Mouse (Mus musculus) left cerebral cortex, postnatal 25 days (tissue): ENCODE measurements around the gene Mypn. TPM values are rescaled to one million over a fixed set of nuclear protein-coding genes. Genes with fewer than 3 reads are reported as not detected.

Source experiments
- DNase-seq, 2 experiments: peaks; one replicate each; pipeline ENCODE4 v3.0.0; 2022; ENCODE audit warnings: low spot score in 2 of 2, mixed read lengths in 1 of 2
- intact Hi-C: fragments of 180-260 bp; cut with DNase I; formaldehyde crosslinking; loops from one replicate; pipeline ENCODE4 v1.15.1; 2025
- total RNA-seq, 2 experiments: library from RNA; stranded (reverse); gene quantifications; 2 replicates each; pipeline ENCODE4 v1.2.3; 2021

Gene Mypn
- total RNA-seq, 2 experiments from 2014 or later = 2.8 to 3.8 TPM

DNA sequence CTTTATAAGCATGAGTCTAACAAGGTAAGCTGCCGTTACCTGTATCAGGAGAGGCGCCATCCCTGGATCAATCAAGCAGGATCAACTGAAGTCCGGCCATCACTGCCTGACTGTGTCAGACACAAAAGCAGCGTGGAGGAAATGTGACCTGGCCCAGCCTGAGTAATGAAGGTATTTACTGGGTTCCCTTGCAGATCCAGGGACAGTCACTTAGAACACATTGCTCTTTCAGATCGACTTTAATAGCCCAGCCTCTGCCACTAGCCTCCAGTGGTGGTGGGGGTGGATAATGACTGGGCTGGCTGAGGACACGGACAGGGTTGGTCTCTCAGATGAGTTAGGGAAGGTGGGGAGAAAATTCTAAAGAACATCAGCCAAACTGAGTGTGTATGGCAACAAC, 5.1 kb upstream of the Mypn start:
- intact Hi-C loops = no loop called here
- DNase-seq = no peak

GRCm38 (mm10) chr10:63203002-63203401, 750 bp downstream of the Mypn start:
- no peak for DNase-seq
- intact Hi-C loops = no loop called here

DNA sequence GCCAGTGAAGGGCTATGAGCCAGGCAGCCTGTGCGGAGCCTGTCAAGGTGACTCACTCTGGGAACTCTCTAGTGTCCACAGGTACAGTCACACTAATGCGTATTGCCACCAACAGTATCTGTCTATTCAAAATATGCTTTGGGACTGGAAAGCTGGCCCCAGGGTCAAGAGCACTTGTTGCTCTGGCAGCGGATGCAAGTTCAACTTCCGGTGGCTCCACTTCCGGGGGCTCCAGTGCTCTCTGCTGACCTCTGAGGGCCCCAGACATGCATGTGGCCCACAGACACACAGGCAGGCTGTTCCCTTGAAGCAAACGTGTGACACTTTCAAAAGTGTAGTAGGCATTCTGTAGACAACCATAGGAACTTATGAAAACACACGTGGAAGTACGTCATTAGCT, 2.2 kb downstream of the Mypn start:
- DNase-seq = no peak
- intact Hi-C loops = no loop called here

- no peak for DNase-seq
- intact Hi-C loops = no loop called here
These were observed 4.7 kb downstream of the Mypn start for GRCm38 (mm10) chr10:63199008-63199407.

DNA sequence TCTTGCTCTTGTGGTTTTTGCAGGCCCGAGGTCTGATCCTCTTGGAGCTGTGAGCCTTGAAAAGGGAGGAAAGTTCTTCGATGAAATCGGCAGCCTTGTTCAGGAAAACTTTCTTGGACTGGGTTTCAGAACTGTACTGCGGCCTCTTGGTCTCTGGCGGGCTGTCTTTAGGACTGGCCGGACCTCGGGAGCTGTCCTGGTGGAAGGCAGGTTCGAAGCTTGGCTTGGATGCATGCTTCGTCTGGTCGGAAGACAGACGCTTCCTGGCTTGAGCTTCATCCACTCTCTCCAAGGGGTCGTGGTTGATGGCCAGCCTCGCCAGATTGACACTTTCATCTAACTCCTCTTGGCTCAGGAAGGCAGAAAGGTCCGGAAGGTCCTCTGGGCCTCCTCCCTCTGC, 11.0 kb downstream of the Mypn start:
- DNase-seq = no peak
- intact Hi-C loops = no loop called here

DNA sequence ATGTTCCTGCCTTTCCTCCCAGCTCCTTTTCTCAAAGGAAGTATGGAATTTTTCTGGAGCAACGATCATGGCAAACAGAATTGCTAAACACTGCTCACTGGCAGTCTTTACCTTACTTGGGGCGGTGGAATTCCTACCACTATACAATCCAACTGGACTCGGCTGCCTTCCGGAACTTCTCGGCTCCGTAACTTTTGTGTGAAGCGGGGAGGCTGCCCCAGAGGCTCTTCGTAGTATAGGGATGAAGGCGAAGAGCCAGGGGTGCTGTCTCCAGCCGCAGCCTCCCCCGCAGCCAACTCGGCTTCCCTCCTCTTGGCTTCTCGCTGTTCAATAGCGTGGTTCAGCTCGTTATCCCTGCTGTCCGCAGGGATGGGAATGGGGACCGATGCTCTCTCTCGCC, 11.5 kb downstream of the Mypn start:
- no peak for DNase-seq
- intact Hi-C loops = no loop called here

DNA sequence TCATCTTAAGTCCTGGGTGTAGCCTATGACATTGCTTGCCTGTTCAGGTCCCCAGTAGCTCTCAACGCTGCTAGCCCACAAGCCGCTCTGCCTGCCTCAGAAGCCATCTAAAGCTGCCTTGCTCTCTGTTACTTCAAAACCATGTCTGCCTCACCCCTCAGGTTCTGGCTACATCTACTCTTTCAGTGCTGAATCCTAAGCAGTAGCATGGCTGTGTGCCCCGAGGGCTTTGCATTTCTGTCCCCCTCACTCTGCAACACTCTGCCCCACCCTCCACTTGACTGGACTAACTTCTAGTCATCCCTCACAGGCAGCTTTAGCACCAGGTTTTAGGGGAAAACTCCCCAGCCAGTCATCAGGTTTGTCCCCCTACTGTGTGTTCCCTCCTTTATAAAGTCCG, 19.3 kb downstream of the Mypn start:
- no peak for DNase-seq
- intact Hi-C loops = no loop called here

GRCm38 (mm10) chr10:63182177-63182768, 21.5 kb downstream of the Mypn start:
- intact Hi-C loops = no loop called here
- no peak for DNase-seq

GRCm38 (mm10) chr10:63181166-63181565, 22.6 kb downstream of the Mypn start:
- intact Hi-C loops = no loop called here
- no peak for DNase-seq

GRCm38 (mm10) chr10:63179524-63179923, 24.2 kb downstream of the Mypn start:
- DNase-seq = no peak
- intact Hi-C loops = no loop called here

DNA sequence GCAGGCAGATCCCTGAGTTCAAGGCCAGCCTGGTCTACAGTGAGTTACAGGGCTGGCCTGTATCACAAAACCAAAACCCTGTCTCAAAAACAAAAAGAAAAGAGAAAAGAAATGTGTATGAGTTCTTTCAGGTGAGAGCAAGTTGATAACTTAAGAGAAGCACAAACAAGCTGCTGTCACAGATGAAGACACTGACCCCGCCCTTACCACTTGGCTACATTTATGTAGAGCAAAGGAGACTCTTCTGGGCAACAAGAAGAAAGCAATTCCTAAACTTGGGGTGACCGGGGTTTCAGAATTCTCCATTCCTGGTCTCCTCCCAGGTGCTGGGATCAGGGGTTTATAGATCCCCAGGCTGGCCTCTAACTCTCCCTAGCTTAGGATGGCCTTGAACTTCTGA, 25.4 kb downstream of the Mypn start:
- intact Hi-C loops = no loop called here
- no peak for DNase-seq

DNA sequence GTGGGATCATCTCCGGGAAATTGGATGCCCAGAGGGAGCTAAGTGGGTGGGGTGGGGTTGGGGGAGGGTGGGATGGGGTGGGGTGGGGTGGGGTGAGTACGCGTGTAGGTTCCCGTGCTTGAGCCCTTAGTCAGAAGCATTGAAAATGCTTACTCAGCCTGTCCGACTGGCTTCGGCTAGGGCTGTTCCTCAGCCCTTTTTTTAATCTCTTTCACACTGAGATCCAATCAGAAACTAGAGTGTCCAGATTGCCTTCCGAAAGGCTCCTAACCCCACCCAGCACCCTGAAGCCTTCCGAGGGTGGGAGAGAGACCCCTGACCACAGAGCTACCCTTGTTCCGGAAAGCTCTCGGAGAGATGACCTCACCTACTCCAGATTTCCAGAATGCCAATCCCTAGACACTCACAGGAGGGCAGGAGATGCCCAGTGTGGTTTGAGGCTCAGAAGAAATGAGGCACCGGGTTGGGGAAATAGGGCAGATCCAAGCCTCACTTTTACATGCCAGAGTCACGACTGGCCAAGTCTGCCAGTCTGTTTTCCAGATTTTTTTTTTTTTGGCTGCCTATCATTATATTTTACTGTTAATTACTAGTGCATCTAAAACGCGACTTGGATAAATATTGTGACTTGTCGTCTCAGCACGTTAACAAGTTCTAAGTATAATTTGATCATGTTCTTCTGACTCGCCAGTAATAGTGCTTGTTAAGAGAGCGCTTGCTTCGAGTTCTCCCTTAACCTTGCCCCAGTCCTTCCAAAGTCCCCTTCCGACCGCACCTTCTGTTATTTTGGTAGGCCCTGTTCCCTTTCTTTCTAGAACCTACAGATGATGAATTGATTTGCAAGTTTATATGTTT, 26.2 kb downstream of the Mypn start:
- no peak for DNase-seq
- intact Hi-C loops = no loop called here

- intact Hi-C loops = no loop called here
These were observed 27.3 kb downstream of the Mypn start for GRCm38 (mm10) chr10:63176471-63176931.

GRCm38 (mm10) chr10:63172089-63172488, 31.7 kb downstream of the Mypn start:
- no peak for DNase-seq
- intact Hi-C loops = no loop called here

More at GRCm38 (mm10) chr10:63176471-63176931, 27.3 kb downstream of the Mypn start:
- DNase-seq = no peak

DNA sequence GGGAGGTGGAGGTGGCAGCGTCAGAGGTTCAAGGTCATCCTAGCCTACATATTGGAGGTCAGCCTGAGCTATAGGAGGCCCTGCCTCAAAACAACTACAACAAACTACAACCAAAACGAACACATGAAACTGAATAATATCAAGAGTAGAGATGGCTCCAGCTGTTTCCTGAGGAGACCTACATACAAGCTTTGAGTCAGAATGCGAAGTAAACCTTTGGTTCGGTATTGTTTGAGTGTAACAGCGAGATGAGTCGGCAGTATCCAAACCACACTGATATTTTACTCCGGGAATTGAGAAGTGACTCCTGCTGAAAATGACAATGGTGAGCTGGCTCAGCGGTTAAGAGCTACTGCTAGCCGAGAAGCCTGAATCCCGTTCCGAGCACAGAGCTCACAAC, 34.2 kb downstream of the Mypn start:
- intact Hi-C loops = no loop called here
- no peak for DNase-seq

DNA sequence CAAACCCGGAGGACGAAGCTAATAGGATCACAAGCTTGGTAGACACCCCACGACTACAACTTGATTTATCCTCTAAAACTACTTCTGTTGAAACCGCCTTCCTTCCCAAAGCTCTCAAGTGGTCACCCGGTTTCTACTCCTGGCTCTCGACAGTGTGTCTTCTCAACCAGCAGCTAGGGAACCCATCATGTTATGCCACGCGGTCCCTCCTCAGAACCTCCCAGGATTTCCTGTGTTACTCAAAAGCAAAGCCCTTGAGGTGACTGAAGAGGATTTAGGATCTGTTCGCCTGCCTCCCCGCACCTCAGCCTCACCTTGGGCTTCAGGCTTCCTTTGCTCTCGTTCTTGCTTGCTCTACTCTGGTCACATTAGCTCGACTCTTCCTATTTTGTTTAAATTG, 35.6 kb downstream of the Mypn start:
- intact Hi-C loops = no loop called here
- DNase-seq = no peak

- intact Hi-C loops = no loop called here
These were observed 36.3 kb downstream of the Mypn start for GRCm38 (mm10) chr10:63167241-63167995.

DNA sequence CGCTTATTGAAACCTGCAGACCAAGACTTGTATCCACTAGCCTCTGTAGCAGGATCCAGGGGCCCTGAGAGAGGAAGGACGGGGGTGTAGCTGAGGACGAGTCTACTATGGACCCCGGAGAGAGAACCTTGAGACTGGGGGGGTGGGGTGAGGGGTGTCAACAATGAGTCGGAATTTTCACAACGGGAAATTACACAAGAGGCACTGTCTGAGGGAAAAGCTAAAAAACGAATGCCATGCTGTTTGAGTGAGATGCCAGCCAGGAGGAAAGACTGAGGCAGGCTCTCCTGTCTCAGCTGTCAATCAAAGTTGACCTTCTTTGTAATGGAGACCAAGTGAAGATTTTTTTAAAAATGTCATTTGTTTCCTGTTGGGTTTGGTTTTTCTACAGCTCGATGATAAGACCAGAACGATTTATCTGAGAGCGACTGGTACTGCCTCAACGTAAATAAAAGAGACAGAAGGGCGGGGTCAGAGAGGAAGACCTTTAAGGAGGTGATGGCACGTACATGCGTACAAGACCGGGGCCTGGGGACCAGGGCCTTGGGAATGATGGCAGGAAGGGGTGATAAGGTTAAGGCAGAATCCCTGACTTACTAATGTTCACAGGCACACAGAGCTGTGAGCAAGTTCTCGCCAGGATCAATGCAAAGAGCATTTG, 37.9 kb downstream of the Mypn start:
- DNase-seq = no peak
- intact Hi-C loops = no loop called here

More at GRCm38 (mm10) chr10:63167241-63167995, 36.3 kb downstream of the Mypn start:
- DNase-seq = peak in 1 of 2 experiments; percentile 45

- intact Hi-C loops = no loop called here
- peak in 1 of 2 experiments; percentile 21 for DNase-seq
These were observed 42.5 kb downstream of the Mypn start for GRCm38 (mm10) chr10:63161240-63161639.

DNA sequence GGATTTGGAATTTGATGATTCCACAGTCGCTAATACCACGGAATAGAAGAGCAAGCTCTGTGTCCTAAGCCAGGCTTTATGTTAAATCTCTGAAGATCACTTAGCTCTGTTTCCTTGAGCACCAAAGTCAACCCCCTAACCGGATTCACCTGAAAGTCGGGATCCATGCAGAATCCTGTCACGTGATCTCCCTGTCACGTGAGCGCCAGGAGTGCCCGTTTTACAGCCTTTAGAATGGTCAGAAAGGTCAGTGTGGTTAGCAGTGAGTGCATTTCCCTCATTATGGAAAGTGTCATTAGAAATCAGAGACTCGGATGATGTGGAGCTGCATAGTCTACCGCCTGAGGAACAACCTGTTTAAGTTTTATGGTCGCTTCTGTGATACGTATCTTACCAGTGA, 43.1 kb downstream of the Mypn start:
- no peak for DNase-seq
- intact Hi-C loops = no loop called here
